Mouse (Mus musculus) lung, postnatal 10 days (tissue): ENCODE results near the gene Gpr26.

Experiments
- DNase-seq: peaks from one replicate; pipeline ENCODE4 v3.0.0; 2021

The Gpr26 gene

GRCm38 (mm10) chr7:132031940-132032531, 65.8 kb downstream of the Gpr26 start:
- no peak for DNase-seq
